Mouse (Mus musculus) MEL (cell line): ENCODE results near the gene C1qbp. TPM values are rescaled to one million over a fixed set of nuclear protein-coding genes. Genes with fewer than 3 reads are reported as not detected.

Experiments used
- DNase-seq: peaks from one replicate; pipeline ENCODE4 v3.0.0; 2011; ENCODE audit warnings: low read depth, low spot score
- H3K27ac ChIP-seq: 2 replicates; pipeline ENCODE4 v1.5.1; 2012; ENCODE audit warnings: low read depth, mild to moderate bottlenecking, control low read depth, low read length, moderate library complexity; ENCODE audit not compliant: control insufficient read depth
- H3K27me3 ChIP-seq, 2 experiments: fragments of 150-350 bp in 1 of 2; sonication (generic) in 1 of 2; 2 replicates each; pipeline ENCODE4 v1.6.1; 2012; ENCODE audit warnings: low read length in 2 of 2, mild to moderate bottlenecking in 2 of 2, improper control_type of control experiment in 1 of 2, moderate library complexity in 1 of 2; ENCODE audit not compliant: insufficient read depth in 2 of 2, control insufficient read depth in 1 of 2
- H3K36me3 ChIP-seq, 2 experiments: 2 replicates each; pipeline ENCODE4 v1.6.1; 2012 to 2014; ENCODE audit warnings: low read length in 2 of 2, improper control_type of control experiment in 1 of 2, inconsistent platforms in 1 of 2, mild to moderate bottlenecking in 1 of 2; ENCODE audit not compliant: insufficient read depth in 2 of 2, control insufficient read depth in 1 of 2
- H3K4me1 ChIP-seq, 2 experiments: fragments of 150-350 bp in 1 of 2; sonication (generic) in 1 of 2; 2 replicates each; pipeline ENCODE4 v1.6.1; 2012; ENCODE audit warnings: low read length in 2 of 2, improper control_type of control experiment in 1 of 2, mild to moderate bottlenecking in 1 of 2; ENCODE audit not compliant: insufficient read depth in 2 of 2, control insufficient read depth in 1 of 2
- H3K4me3 ChIP-seq, 2 experiments: fragments of 150-350 bp in 1 of 2; sonication (generic) in 1 of 2; 2 replicates each; pipeline ENCODE4 v1.5.1; 2012; ENCODE audit warnings: low read depth in 2 of 2, low read length in 2 of 2, mild to moderate bottlenecking in 2 of 2, moderate library complexity in 2 of 2, control low read depth in 1 of 2, improper control_type of control experiment in 1 of 2; ENCODE audit not compliant: control insufficient read depth in 1 of 2, insufficient read depth in 1 of 2
- H3K79me2 ChIP-seq: 2 replicates; pipeline ENCODE4 v1.6.1; 2012; ENCODE audit warnings: mild to moderate bottlenecking, low read length, moderate library complexity; ENCODE audit not compliant: control insufficient read depth, poor library complexity, insufficient read depth
- H3K9ac ChIP-seq: 2 replicates; pipeline ENCODE4 v1.6.1; 2012; ENCODE audit warnings: low read depth, mild to moderate bottlenecking, control low read depth, low read length, moderate library complexity; ENCODE audit not compliant: control insufficient read depth, poor library complexity, severe bottlenecking
- H3K9me3 ChIP-seq: fragments of 150-350 bp; sonication (generic); replicated peaks from 2 replicates; pipeline ENCODE4 v1.6.1; 2012; ENCODE audit warnings: mild to moderate bottlenecking, low read length, improper control_type of control experiment, moderate library complexity; ENCODE audit not compliant: insufficient read depth
- BHLHE40 ChIP-seq: IDR thresholded peaks from 2 replicates; pipeline ENCODE4 v1.6.1; 2012; ENCODE audit warnings: low read depth, mild to moderate bottlenecking, inconsistent platforms, low read length, improper control_type of control experiment, borderline replicate concordance
- CHD1 ChIP-seq: IDR thresholded peaks from 2 replicates; pipeline ENCODE4 v1.6.1; 2012; ENCODE audit warnings: low read depth, mild to moderate bottlenecking, inconsistent platforms, low read length, improper control_type of control experiment
- CHD2 ChIP-seq: IDR thresholded peaks from 2 replicates; pipeline ENCODE4 v1.6.1; 2011; ENCODE audit warnings: low read length, improper control_type of control experiment
- CTCF ChIP-seq, 3 experiments: IDR thresholded peaks in 2 of 3; conservative IDR thresholded peaks in 1 of 3; 2 replicates each; pipeline ENCODE4 v1.5.1; 2011 to 2012; ENCODE audit warnings: low read length in 3 of 3, low read depth in 2 of 3, mild to moderate bottlenecking in 2 of 3, improper control_type of control experiment in 1 of 3, inconsistent platforms in 1 of 3, mixed read lengths in 1 of 3, moderate library complexity in 1 of 3; ENCODE audit not compliant: control insufficient read depth in 1 of 3, insufficient read depth in 1 of 3, poor library complexity in 1 of 3, severe bottlenecking in 1 of 3
- E2F4 ChIP-seq: IDR thresholded peaks from 2 replicates; pipeline ENCODE4 v1.6.1; 2011; ENCODE audit warnings: low read depth, low read length, improper control_type of control experiment, borderline replicate concordance
- ELF1 ChIP-seq: IDR thresholded peaks from 2 replicates; pipeline ENCODE4 v1.6.1; 2014; ENCODE audit warnings: low read depth, mild to moderate bottlenecking, inconsistent platforms, low read length, improper control_type of control experiment, moderate library complexity
- GABPA ChIP-seq: IDR thresholded peaks from 2 replicates; pipeline ENCODE4 v1.6.1; 2012; ENCODE audit warnings: low read depth, mild to moderate bottlenecking, inconsistent platforms, low read length, improper control_type of control experiment, moderate library complexity
- GATA1 ChIP-seq: IDR thresholded peaks from 2 replicates; pipeline ENCODE4 v1.6.1; 2011; ENCODE audit warnings: low read depth, low read length, improper control_type of control experiment
- JUND ChIP-seq: IDR thresholded peaks from 2 replicates; pipeline ENCODE4 v1.6.1; 2011; ENCODE audit warnings: low read depth, mild to moderate bottlenecking, improper control_type of control experiment, low read length
- MAX ChIP-seq: IDR thresholded peaks from 2 replicates; pipeline ENCODE4 v1.6.1; 2011; ENCODE audit warnings: low read length, improper control_type of control experiment
- MYB ChIP-seq: IDR thresholded peaks from 2 replicates; pipeline ENCODE4 v1.6.1; 2011; ENCODE audit warnings: mild to moderate bottlenecking, low read depth, low read length, improper control_type of control experiment
- NELFE ChIP-seq: IDR thresholded peaks from 2 replicates; pipeline ENCODE4 v1.6.1; 2011; ENCODE audit warnings: low read depth, low read length, improper control_type of control experiment
- NRF1 ChIP-seq: IDR thresholded peaks from 2 replicates; pipeline ENCODE4 v1.6.1; 2014; ENCODE audit warnings: low read depth, mild to moderate bottlenecking, inconsistent platforms, low read length, improper control_type of control experiment, moderate library complexity; ENCODE audit not compliant: poor library complexity, insufficient read depth, severe bottlenecking
- POLR2A ChIP-seq, 2 experiments: IDR thresholded peaks; 2 replicates each; pipeline ENCODE4 v1.6.1; 2011 to 2012; ENCODE audit warnings: low read length in 2 of 2, mild to moderate bottlenecking in 2 of 2, control low read depth in 1 of 2, improper control_type of control experiment in 1 of 2, low read depth in 1 of 2, moderate library complexity in 1 of 2; ENCODE audit not compliant: control insufficient read depth in 1 of 2, insufficient read depth in 1 of 2, poor library complexity in 1 of 2
- POLR2AphosphoS5 ChIP-seq: IDR thresholded peaks from 2 replicates; pipeline ENCODE4 v1.6.1; 2012; ENCODE audit warnings: low read depth, borderline replicate concordance, mild to moderate bottlenecking, inconsistent platforms, low read length, moderate library complexity, mixed read lengths
- RAD21 ChIP-seq: IDR thresholded peaks from 2 replicates; pipeline ENCODE4 v1.6.1; 2011; ENCODE audit warnings: mild to moderate bottlenecking, low read depth, low read length, improper control_type of control experiment
- SMC3 ChIP-seq: IDR thresholded peaks from 2 replicates; pipeline ENCODE4 v1.6.1; 2011; ENCODE audit warnings: low read depth, low read length, improper control_type of control experiment
- TAL1 ChIP-seq: IDR thresholded peaks from 2 replicates; pipeline ENCODE4 v1.6.1; 2012; ENCODE audit warnings: mild to moderate bottlenecking, inconsistent platforms, low read length, moderate library complexity, mixed read lengths
- TBP ChIP-seq: IDR thresholded peaks from 2 replicates; pipeline ENCODE4 v1.8.0; 2011; ENCODE audit warnings: low read depth, low read length, improper control_type of control experiment
- TCF12 ChIP-seq: IDR thresholded peaks from 2 replicates; pipeline ENCODE4 v1.6.1; 2014; ENCODE audit warnings: low read depth, mild to moderate bottlenecking, inconsistent platforms, low read length, improper control_type of control experiment, moderate library complexity
- UBTF ChIP-seq: IDR thresholded peaks from 2 replicates; pipeline ENCODE4 v1.6.1; 2012; ENCODE audit warnings: low read depth, mild to moderate bottlenecking, inconsistent platforms, low read length, improper control_type of control experiment, moderate library complexity, borderline replicate concordance; ENCODE audit not compliant: insufficient read depth
- USF1 ChIP-seq: IDR thresholded peaks from 2 replicates; pipeline ENCODE4 v1.6.1; 2014; ENCODE audit warnings: low read depth, mild to moderate bottlenecking, inconsistent platforms, low read length, improper control_type of control experiment, moderate library complexity
- USF2 ChIP-seq, 2 experiments: IDR thresholded peaks; 2 replicates each; pipeline ENCODE4 v1.6.1; 2011 to 2012; ENCODE audit warnings: improper control_type of control experiment in 2 of 2, low read length in 2 of 2, borderline replicate concordance in 1 of 2, inconsistent platforms in 1 of 2, low read depth in 1 of 2, mild to moderate bottlenecking in 1 of 2; ENCODE audit not compliant: insufficient read depth in 1 of 2
- ZC3H11A ChIP-seq: IDR thresholded peaks from 2 replicates; pipeline ENCODE4 v1.6.1; 2012; ENCODE audit warnings: low read depth, mild to moderate bottlenecking, inconsistent platforms, low read length, improper control_type of control experiment
- ZKSCAN1 ChIP-seq: IDR thresholded peaks from 2 replicates; pipeline ENCODE4 v1.6.1; 2012; ENCODE audit warnings: low read depth, mild to moderate bottlenecking, inconsistent platforms, low read length, improper control_type of control experiment, moderate library complexity
- ZNF384 ChIP-seq: IDR thresholded peaks from 2 replicates; pipeline ENCODE4 v1.6.1; 2012; ENCODE audit warnings: low read depth, mild to moderate bottlenecking, inconsistent platforms, low read length, improper control_type of control experiment
- polyA plus RNA-seq, 2 experiments: library from polyadenylated mRNA; stranded (reverse) in 1 of 2; unstranded in 1 of 2; fragments of >175 nt in 1 of 2; fragments of >200 nt in 1 of 2; gene quantifications; 2 replicates each; pipeline versions ENCODE4 v1.2.1 to v1.2.4; 2012; ENCODE audit warnings: low replicate concordance in 2 of 2, low read depth in 1 of 2; ENCODE audit not compliant: insufficient read length in 2 of 2, insufficient read depth in 1 of 2, missing spikeins in 1 of 2
- total RNA-seq: library from RNA; depleted of rRNA; stranded (reverse); fragments of 300-350 nt; gene quantifications from 2 replicates; pipeline ENCODE4 v1.2.3, GENCODE M21; 2012

The C1qbp gene
- total and polyA plus RNA-seq, 3 experiments: 164 to 614 TPM; not detected in 1

DNA sequence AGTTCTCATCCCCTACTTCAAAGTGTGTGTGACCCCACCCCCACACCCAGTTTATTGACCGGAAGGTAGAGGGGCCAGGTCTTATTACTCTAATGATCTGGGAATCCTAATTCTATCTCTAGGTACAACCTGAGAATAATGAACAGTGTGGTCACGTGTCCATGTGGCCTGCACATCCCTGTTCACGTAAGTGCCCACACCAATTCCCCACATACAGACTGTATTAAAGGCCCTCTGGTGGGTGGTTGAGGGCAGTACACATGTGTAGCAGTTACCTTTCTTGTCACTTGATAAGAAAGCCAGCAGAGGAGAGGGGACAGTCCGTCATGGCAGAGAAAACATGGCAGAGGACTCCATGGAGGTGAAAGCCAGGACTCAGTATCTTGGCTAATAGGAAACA is 8.9 kb downstream of the C1qbp start (continued):
- no peak for TF ChIP-seq ZKSCAN1
- TF ChIP-seq, all 39 proteins: peak for 10

DNA sequence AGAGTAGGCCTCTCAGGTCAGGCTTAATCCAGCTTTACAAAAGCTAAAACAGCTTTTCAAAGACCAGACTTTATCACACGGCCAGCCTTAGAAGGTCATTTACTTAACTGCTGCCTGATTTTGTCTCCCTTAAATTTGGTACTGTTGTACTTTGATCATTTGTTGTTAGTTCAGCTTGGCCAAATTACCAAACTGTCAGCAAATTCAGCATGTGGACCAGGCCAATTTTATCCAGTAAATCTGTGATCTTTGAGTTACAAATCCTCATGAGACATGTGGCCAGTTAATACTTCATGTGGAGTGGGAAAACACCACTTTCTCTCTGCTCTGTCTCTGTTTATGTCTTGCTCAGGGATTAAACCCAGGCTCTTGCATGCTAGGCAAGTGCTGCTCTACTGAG is 10.2 kb downstream of the C1qbp start:
- H3K27me3 ChIP-seq: no peaks in the 10 kb centered on the region
- peaks cover 21% of the 10 kb centered on the region for H3K79me2 ChIP-seq
- H3K4me3 ChIP-seq: no peak overlapping the region
- no peak for TF ChIP-seq GABPA
- TF ChIP-seq, all 39 proteins: peak for 0
- Histone ChIP-seq H3K4me1 (peaks cover 4 to 10% of the 10 kb centered on the region in 2 experiments; a peak in 3 of 4 replicates), H3K27ac (no peak overlapping the region), H3K9me3 (no peaks in the 10 kb centered on the region), H3K36me3 (peaks cover 9 to 12% of the 10 kb centered on the region in 2 experiments), H3K9ac (no peak overlapping the region)
- no peak for DNase-seq

DNA sequence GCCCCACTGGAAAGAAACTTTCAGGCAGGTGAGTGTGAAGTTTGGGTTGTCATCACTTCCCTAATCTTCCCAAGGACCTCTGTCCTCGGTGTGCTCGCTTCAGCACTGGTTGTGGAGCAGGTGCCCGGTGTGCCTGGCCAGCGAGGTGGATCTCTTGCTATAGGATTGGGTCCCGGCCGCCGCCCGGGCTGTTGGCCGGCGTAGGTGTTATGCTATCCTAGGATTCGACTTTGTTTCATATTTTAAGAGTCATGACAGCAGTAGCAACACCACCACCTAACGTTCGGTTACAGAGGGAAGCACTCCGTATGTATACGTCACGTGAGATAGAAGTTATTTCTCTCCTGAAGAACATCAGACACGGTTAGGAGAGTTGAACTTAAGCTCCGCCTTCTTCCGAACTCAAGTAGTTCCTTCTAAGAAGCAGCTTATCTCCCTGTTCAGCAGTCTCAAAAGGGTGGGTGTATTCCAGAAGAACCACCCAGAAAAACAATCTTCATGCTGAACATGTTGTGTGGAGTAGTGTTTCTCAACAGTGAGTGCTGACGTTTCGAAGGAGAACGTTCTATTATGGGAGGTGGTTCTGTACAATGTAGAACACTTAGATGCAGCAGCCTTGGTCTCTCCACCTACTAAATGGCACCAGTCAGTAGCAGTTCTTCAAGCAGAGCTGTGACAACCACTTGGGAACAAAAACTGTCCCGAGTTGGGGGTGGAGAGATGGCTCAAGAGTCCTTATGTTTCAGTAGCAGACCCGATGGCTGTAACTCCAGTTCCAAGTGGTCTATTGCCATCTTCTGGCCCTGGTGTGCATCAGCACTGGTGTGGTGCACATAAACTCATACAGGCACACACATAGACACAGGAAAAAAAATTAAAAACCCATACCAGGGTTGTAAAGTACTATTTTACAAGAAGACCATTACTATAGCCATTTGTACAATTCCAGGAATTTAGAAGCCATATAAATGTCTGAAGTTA is 12.0 kb downstream of the C1qbp start:
- peaks cover 21% of the 10 kb centered on the region for H3K79me2 ChIP-seq
- peaks cover 4 to 10% of the 10 kb centered on the region in 2 experiments; a peak in 3 of 4 replicates for H3K4me1 ChIP-seq
- DNase-seq: peak; percentile 99
- no peaks in the 10 kb centered on the region for H3K27me3 ChIP-seq
- peak overlapping the region; percentile 70 to 81 for H3K4me3 ChIP-seq
- peak overlapping the region; percentile 92 for H3K27ac ChIP-seq
- H3K9me3 ChIP-seq: no peaks in the 10 kb centered on the region
- peaks cover 10 to 13% of the 10 kb centered on the region in 2 experiments for H3K36me3 ChIP-seq
- H3K9ac ChIP-seq: peak overlapping the region; percentile 80
- no peak for TF ChIP-seq SMC3
- TF ChIP-seq USF1: peak; percentile 91
- TF ChIP-seq MAX: peak; percentile 80; the same call in 1 of the 2 replicates
- no peak for TF ChIP-seq E2F4
- peak; percentile 74; the same call in 1 of the 2 replicates for TF ChIP-seq TBP
- TF ChIP-seq ZNF384: no peak
- TF ChIP-seq BHLHE40: peak; percentile 96
- no peak for TF ChIP-seq ELF1
- TF ChIP-seq POLR2AphosphoS5: no peak
- peak; percentile 3 for TF ChIP-seq RAD21
- TF ChIP-seq TCF12: peak; percentile 44; the same call in 1 of the 2 replicates
- no peak for TF ChIP-seq NRF1
- TF ChIP-seq POLR2A (IDR thresholded peaks at IDR 0.05; ENCODE audit: control insufficient read depth in 1 of 2, insufficient read depth in 1 of 2, low read depth in 1 of 2, low read length in 2 of 2, poor library complexity in 1 of 2): peak; percentile 11 to 36; a peak in 2 of 4 replicates
- no peak; the same call in 1 of the 2 replicates for TF ChIP-seq NELFE
- peak; percentile 37; the same call in 1 of the 2 replicates for TF ChIP-seq MYB
- TF ChIP-seq GATA1: peak; percentile 93
- TF ChIP-seq JUND: no peak
- TF ChIP-seq ZC3H11A: no peak
- TF ChIP-seq CTCF (IDR thresholded peaks at IDR 0.05 in 2 of 3, conservative IDR thresholded peaks at IDR 0.05 in 1 of 3; ENCODE audit: control insufficient read depth in 1 of 3, insufficient read depth in 1 of 3, low read depth in 2 of 3, low read length in 3 of 3, poor library complexity in 1 of 3, severe bottlenecking in 1 of 3): peak; percentile 35 to 60 (median 52)
- no peak for TF ChIP-seq UBTF
- no peak for TF ChIP-seq CHD1
- TF ChIP-seq TAL1: peak; percentile 65
- TF ChIP-seq USF2 (IDR thresholded peaks at IDR 0.05; ENCODE audit: borderline replicate concordance in 1 of 2, insufficient read depth in 1 of 2, low read depth in 1 of 2, low read length in 2 of 2): 0 out of 4 replicates have a peak, but pooled peaks of 1 of the 2 experiments have one; percentile 41
- no peak for TF ChIP-seq CHD2
